Mouse (Mus musculus): Measurements from ENCODE around the gene Aak1.

- TF ChIP-seq CTCF (IDR thresholded peaks at IDR 0.05; ENCODE audit: low read depth, low read length) (no peak), POLR2A (IDR thresholded peaks at IDR 0.05; ENCODE audit: borderline replicate concordance, low read depth, low read length) (no peak)
Measured at GRCm38 (mm10) chr6:87004099-87004498, 154.8 kb downstream of the Aak1 start.

Data from bone marrow macrophage, adult 2 months (primary cell).